Mouse (Mus musculus) large intestine, adult 2 months (tissue): ENCODE measurements around the gene Gm12794. TPM values are rescaled to one million over a fixed set of nuclear protein-coding genes. Genes with fewer than 3 reads are reported as not detected.
"Not testable (repeated sequence)": the region's sequence is repeated elsewhere in the genome, so short reads cannot be mapped to it uniquely, and the experiment has no call there.

Source experiments
- DNase-seq: peaks from one replicate; pipeline ENCODE4 v3.0.0-alpha.2; 2012; ENCODE audit warnings: low read depth, low spot score
- WGBS: fragments of 180-500 bp; shearing (Covaris S2); methylation state at CpG from one replicate; pipeline ENCODE4 v1.1.7; 2018; 5-methylcytosine and 5-hydroxymethylcytosine counted together
- polyA plus RNA-seq: library from polyadenylated mRNA; depleted of rRNA; stranded (reverse); fragments of >200 nt; gene quantifications from 2 replicates; pipeline ENCODE4 v1.2.3, GENCODE M21; 2012; rRNA removed

Gm12794 gene
- not detected in 2 replicates for polyA plus RNA-seq

DNA sequence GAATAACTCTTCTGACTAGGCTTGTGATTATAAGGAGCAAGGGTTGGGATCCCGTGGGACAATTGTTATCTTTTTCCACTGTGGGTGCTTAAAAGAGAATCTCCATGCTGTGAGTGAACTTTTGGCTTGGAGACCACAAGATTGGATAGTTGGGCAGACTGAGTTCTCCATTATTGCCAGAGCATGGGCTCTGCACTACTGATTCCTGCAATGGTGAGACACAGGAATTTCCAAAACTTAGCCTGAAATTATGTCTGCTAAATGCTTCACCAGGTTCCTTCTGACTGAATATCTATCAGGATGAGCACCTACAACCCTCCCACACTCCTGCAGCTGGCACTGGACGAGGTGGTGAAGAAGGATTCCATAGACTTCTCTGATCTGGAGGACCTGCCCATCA is at the start of gene Gm12794:
TSS of gene Gm12794 (plus strand) at position 301 of the 400 bp plus-strand sequence.
- 68% methylated on average over 2 of the region's 2 CpGs for WGBS
- DNase-seq, result not testable (repeated sequence)

- DNase-seq, result no peak
- 79% methylated on average over 7 of the region's 7 CpGs for WGBS
Observed at GRCm38 (mm10) chr4:101893656-101894420, 46.4 kb upstream of the Gm12794 start, which contains the start of gene C130073F10Rik. C130073F10Rik (minus strand) TSS chr4:101893789.

DNA sequence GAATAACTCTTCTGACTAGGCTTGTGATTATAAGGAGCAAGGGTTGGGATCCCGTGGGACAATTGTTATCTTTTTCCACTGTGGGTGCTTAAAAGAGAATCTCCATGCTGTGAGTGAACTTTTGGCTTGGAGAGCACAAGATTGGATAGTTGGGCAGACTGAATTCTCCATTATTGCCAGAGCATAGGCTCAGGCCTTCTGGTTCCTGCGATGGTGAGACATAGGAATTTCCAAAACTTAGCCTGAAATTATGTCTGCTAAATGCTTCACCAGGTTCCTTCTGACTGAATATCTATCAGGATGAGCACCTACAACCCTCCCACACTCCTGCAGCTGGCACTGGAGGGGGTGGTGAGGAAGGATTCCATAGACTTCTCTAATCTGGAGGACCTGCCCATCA is 31.4 kb upstream of the Gm12794 start, which contains the start of gene Gm12800:
TSS of gene Gm12800 (plus strand) at position 301 of the 400 bp plus-strand sequence.
- not testable (repeated sequence) for DNase-seq
- WGBS, result 89% methylated on average over 2 of the region's 2 CpGs

- not testable (repeated sequence) for DNase-seq
- WGBS, result 80% methylated on average over 1 of the region's 5 CpGs
Observed at GRCm38 (mm10) chr4:101980949-101981348, 40.7 kb downstream of the Gm12794 start, which contains the start of gene Gm12790. Gm12790 (minus strand) TSS chr4:101981049.

- 24% methylated on average over 5 of the region's 5 CpGs for WGBS
- DNase-seq, result no peak
Observed at GRCm38 (mm10) chr4:101985678-101986077, 45.5 kb downstream of the Gm12794 start.

GRCm38 (mm10) chr4:101986326-101986725 is 46.1 kb downstream of the Gm12794 start, which contains the start of gene Gm12789:
Gm12789 (plus strand) TSS chr4:101986626.
- 87% methylated on average over 2 of the region's 2 CpGs for WGBS

More at GRCm38 (mm10) chr4:101986326-101986725, 46.1 kb downstream of the Gm12794 start, which contains the start of gene Gm12789:
- not testable (repeated sequence) for DNase-seq

Other genes starting within 250 kb of the Gm12794 start
- 1.6 and 3.0 TPM in 2 replicates for gene Lepr, start 223.0 kb upstream of the Gm12794 start, polyA plus RNA-seq
- gene B020004J07Rik, start 96.4 kb upstream of the Gm12794 start, polyA plus RNA-seq, result not detected in 2 replicates
- not detected in 2 replicates for gene C130073F10Rik, start 46.6 kb upstream of the Gm12794 start, polyA plus RNA-seq
- not detected in 2 replicates for gene Gm12800, start 31.3 kb upstream of the Gm12794 start, polyA plus RNA-seq
- not detected in 2 replicates for gene Gm12790, start 40.6 kb downstream of the Gm12794 start, polyA plus RNA-seq
- gene Gm12789, start 46.2 kb downstream of the Gm12794 start, polyA plus RNA-seq, result not detected in 2 replicates
- 4.6 and 6.5 TPM in 2 replicates for gene Pde4b, start 147.1 kb downstream of the Gm12794 start, polyA plus RNA-seq